Mouse (Mus musculus) layer of hippocampus, adult 18-20 months (tissue): ENCODE measurements around the gene Gfy. TPM values are rescaled to one million over a fixed set of nuclear protein-coding genes. Genes with fewer than 3 reads are reported as not detected.
A peak's percentile ranks its signal among the peaks of the same experiment; 100 is the strongest.

Source experiments
- DNase-seq, 2 experiments: peaks; one replicate each; pipeline ENCODE4 v3.0.0; 2022; ENCODE audit warnings: low spot score in 2 of 2
- total RNA-seq, 2 experiments: library from RNA; stranded (reverse); gene quantifications; 2 replicates each; pipeline ENCODE4 v1.2.3; 2021

Gfy gene
- total RNA-seq, 2 experiments from 2014 or later = 0.18 TPM; not detected in 1

- DNase-seq = no peak
Measured at GRCm38 (mm10) chr7:45151303-45151702, 28.1 kb downstream of the Gfy start.

GRCm38 (mm10) chr7:45150321-45150720, 29.0 kb downstream of the Gfy start:
- no peak for DNase-seq

- DNase-seq = no peak
Measured at GRCm38 (mm10) chr7:45149545-45149944, 29.8 kb downstream of the Gfy start.

- no peak for DNase-seq
Measured at GRCm38 (mm10) chr7:45148534-45149098, 30.8 kb downstream of the Gfy start.

GRCm38 (mm10) chr7:45147899-45148298, 31.5 kb downstream of the Gfy start:
- no peak for DNase-seq

- no peak for DNase-seq
Measured at GRCm38 (mm10) chr7:45147267-45147666, 32.1 kb downstream of the Gfy start.

GRCm38 (mm10) chr7:45145460-45145859, 33.9 kb downstream of the Gfy start:
- DNase-seq = no peak

GRCm38 (mm10) chr7:45144368-45145174, 34.8 kb downstream of the Gfy start:
- DNase-seq = no peak

- no peak for DNase-seq
Measured at GRCm38 (mm10) chr7:45141914-45142313, 37.5 kb downstream of the Gfy start.

- no peak for DNase-seq
Measured at GRCm38 (mm10) chr7:45141319-45141718, 38.0 kb downstream of the Gfy start.

GRCm38 (mm10) chr7:45139904-45140723, 39.3 kb downstream of the Gfy start:
- no peak for DNase-seq

GRCm38 (mm10) chr7:45138403-45138802, 41.0 kb downstream of the Gfy start:
- no peak for DNase-seq

GRCm38 (mm10) chr7:45137171-45138006, 42.0 kb downstream of the Gfy start:
- DNase-seq = no peak

GRCm38 (mm10) chr7:45135993-45136567, 43.3 kb downstream of the Gfy start, which contains the start of the genes Gm45713 and Flt3l:
Gene Gm45713, minus strand, starts transcription at chr7:45136231.
Gene Flt3l, minus strand, starts transcription at chr7:45136432.
- DNase-seq = peak; percentile 84 to 93

- no peak for DNase-seq
Measured at GRCm38 (mm10) chr7:45135370-45135769, 44.0 kb downstream of the Gfy start.

GRCm38 (mm10) chr7:45134544-45135026, 44.8 kb downstream of the Gfy start:
- DNase-seq = no peak

GRCm38 (mm10) chr7:45133446-45134159, 45.8 kb downstream of the Gfy start:
- no peak for DNase-seq

GRCm38 (mm10) chr7:45131850-45132249, 47.5 kb downstream of the Gfy start:
- DNase-seq = no peak

- no peak for DNase-seq
Measured at GRCm38 (mm10) chr7:45129776-45130512, 49.4 kb downstream of the Gfy start.
